Mouse (Mus musculus) intestine, postnatal 0 days (tissue): ENCODE results near the gene Srrd. TPM values are rescaled to one million over a fixed set of nuclear protein-coding genes. Genes with fewer than 3 reads are reported as not detected.

Experiments used
- ATAC-seq: fragments of 200-750 bp; cut with Nextera tagmentation; 2 replicates; pipeline ENCODE4 v1.8.0; 2017; ENCODE audit warnings: mild to moderate bottlenecking, moderate TSS enrichment, moderate library complexity
- H3K27ac ChIP-seq: fragments of 300-500 bp; sonication (generic); 2 replicates; pipeline ENCODE4 v1.5.1; 2014; ENCODE audit warnings: mild to moderate bottlenecking, low read depth, low read length, moderate library complexity
- H3K27me3 ChIP-seq: fragments of 300-500 bp; sonication (generic); replicated peaks from 2 replicates; pipeline ENCODE4 v1.6.1; 2014; ENCODE audit warnings: low read length, mixed read lengths; ENCODE audit not compliant: control insufficient read depth, insufficient read depth
- H3K36me3 ChIP-seq: fragments of 300-500 bp; sonication (generic); 2 replicates; pipeline ENCODE4 v1.6.1; 2014; ENCODE audit warnings: mild to moderate bottlenecking, moderate library complexity; ENCODE audit not compliant: control insufficient read depth, insufficient read depth
- H3K4me1 ChIP-seq: fragments of 300-500 bp; sonication (generic); replicated peaks from 2 replicates; pipeline ENCODE4 v1.6.1; 2014; ENCODE audit warnings: antibody characterized with exemption, low read length, mixed read lengths; ENCODE audit not compliant: control insufficient read depth, insufficient read depth
- H3K4me2 ChIP-seq: fragments of 300-500 bp; sonication (generic); replicated peaks from 2 replicates; pipeline ENCODE4 v1.6.1; 2014; ENCODE audit warnings: low read depth, mild to moderate bottlenecking, moderate library complexity
- H3K4me3 ChIP-seq: fragments of 300-500 bp; sonication (generic); 2 replicates; pipeline ENCODE4 v1.5.1; 2014; ENCODE audit warnings: low read depth, low read length
- H3K9ac ChIP-seq: fragments of 300-500 bp; sonication (generic); 2 replicates; pipeline ENCODE4 v1.6.1; 2014; ENCODE audit warnings: mild to moderate bottlenecking, low read depth, low read length
- H3K9me3 ChIP-seq: fragments of 300-500 bp; sonication (generic); 2 replicates; pipeline ENCODE4 v1.6.1; 2016; ENCODE audit warnings: mixed run types; ENCODE audit not compliant: control insufficient read depth
- CTCF ChIP-seq: sonication (generic); IDR thresholded peaks from 2 replicates; pipeline ENCODE4 v1.5.1; 2016; ENCODE audit warnings: low read depth, mild to moderate bottlenecking, control low read depth, antibody characterized with exemption, moderate library complexity
- WGBS: fragments of 180-500 bp; shearing (Covaris S2); extraction: QIAGEN DNeasy Blood & Tissue Kit; methylation state at CpG from one replicate; pipeline ENCODE4 v1.1.7; 2014; 5-methylcytosine and 5-hydroxymethylcytosine counted together
- polyA plus RNA-seq: library from polyadenylated mRNA; unstranded; fragments of >200 nt; fragmentation: Nextera tagmentation; extraction: Ambion mirVana; gene quantifications from 2 replicates; pipeline ENCODE4 v1.2.1, GENCODE M21; 2015

The Srrd gene
- polyA plus RNA-seq, 1 experiment from 2014 or later: 15.4 TPM

GRCm38 (mm10) chr5:112349169-112349568, 6.3 kb upstream of the Srrd start:
- TF ChIP-seq CTCF: no peak
- no peaks in the 10 kb centered on the region for H3K9me3 ChIP-seq
- no peaks in the 10 kb centered on the region for H3K27me3 ChIP-seq
- H3K4me1 ChIP-seq: no peaks in the 10 kb centered on the region
- peaks cover 66% of the 10 kb centered on the region for H3K36me3 ChIP-seq
- 84% methylated on average over 8 of the region's 8 CpGs for WGBS
- ATAC-seq: no peak
- H3K9ac ChIP-seq: no peak overlapping the region
- H3K4me3 ChIP-seq: no peak overlapping the region
- no peak overlapping the region for H3K27ac ChIP-seq
- H3K4me2 ChIP-seq: no peak overlapping the region

DNA sequence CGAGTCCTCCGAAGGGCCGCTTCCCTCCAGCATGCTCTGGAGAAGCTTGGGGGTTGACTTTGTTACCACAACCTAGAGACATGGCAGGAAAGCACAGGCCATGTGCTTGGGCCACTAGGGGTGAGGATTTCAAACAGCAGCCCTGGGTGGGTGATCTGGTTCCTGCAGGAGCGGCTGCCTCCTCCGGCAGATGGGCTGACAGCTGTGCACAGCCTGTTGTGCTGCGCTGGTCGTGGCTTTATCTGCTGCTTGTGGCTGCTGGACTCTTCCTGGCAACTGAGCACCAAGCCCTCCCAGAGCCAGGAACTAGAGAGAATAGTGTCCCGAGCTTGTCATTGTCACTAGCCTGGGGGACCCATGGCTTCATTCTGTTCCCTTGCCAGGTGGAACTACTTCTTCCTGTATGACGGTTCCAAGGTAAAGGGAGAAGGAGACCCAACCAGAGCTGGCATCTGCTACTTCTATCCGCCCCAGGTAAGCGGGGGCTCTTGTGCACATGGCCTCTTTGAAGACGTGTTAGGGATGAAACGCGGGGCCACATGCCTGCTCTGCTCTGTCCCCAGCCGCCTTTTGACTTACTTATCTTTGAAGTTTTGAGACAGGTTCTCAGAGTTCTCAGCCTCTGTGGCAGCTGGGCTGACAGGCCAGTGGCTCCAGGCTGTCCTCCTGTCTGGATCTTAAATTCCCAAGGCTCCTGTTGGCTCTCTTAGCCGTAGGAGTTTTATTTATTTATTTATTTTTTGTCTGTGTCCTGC, 3.5 kb upstream of the Srrd start:
- H3K36me3 ChIP-seq: peaks cover 49% of the 10 kb centered on the region
- H3K4me2 ChIP-seq: peak overlapping the region; percentile 51
- no peak overlapping the region for H3K9ac ChIP-seq
- H3K4me1 ChIP-seq: peaks cover 3% of the 10 kb centered on the region; the same call in 1 of the 2 replicates
- no peak for TF ChIP-seq CTCF
- H3K4me3 ChIP-seq: no peak overlapping the region; the same call in 1 of the 2 replicates
- 72% methylated on average over 16 of the region's 16 CpGs for WGBS
- H3K9me3 ChIP-seq: no peaks in the 10 kb centered on the region
- H3K27ac ChIP-seq: no peak overlapping the region
- H3K27me3 ChIP-seq: no peaks in the 10 kb centered on the region
- no peak for ATAC-seq

- 46% methylated on average over 6 of the region's 6 CpGs for WGBS
- H3K9ac ChIP-seq: no peak overlapping the region
- H3K4me1 ChIP-seq: peaks cover 3% of the 10 kb centered on the region; the same call in 1 of the 2 replicates
- no peaks in the 10 kb centered on the region for H3K27me3 ChIP-seq
- peak overlapping the region; percentile 88 for H3K27ac ChIP-seq
- peak; percentile 84 for ATAC-seq
- peaks cover 35% of the 10 kb centered on the region for H3K36me3 ChIP-seq
- H3K4me2 ChIP-seq: peak overlapping the region; percentile 77
- peak overlapping the region; percentile 4; the same call in 1 of the 2 replicates for H3K4me3 ChIP-seq
- no peak for TF ChIP-seq CTCF
- H3K9me3 ChIP-seq: no peaks in the 10 kb centered on the region
Measured at GRCm38 (mm10) chr5:112344092-112344960, 1.5 kb upstream of the Srrd start.

DNA sequence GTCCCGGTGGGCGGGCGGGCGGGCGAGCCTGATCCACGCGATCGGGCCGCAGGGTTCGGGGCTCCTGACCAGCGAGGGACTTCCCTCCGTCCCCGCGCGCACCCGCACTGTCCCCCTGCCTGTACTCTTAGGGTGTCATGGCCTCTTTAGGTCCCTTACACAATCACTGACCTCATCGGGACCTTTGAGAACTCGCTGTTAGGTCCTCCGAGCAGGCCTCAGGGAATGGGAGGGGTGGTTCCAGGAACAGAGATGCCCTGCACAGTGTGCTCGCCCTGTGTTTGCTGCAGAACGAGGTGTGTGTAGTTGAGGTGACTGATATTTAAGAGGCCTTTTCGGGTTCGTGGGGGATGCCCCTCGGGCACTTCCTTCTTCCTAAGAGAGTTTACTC, 360 bp upstream of the Srrd start:
- Histone ChIP-seq H3K27me3 (no peaks in the 10 kb centered on the region), H3K4me3 (peak overlapping the region; percentile 78), H3K9ac (peak overlapping the region; percentile 76), H3K27ac (peak overlapping the region; percentile 88), H3K36me3 (peaks cover 32% of the 10 kb centered on the region), H3K9me3 (no peaks in the 10 kb centered on the region), H3K4me2 (peak overlapping the region; percentile 77), H3K4me1 (peaks cover 3% of the 10 kb centered on the region; the same call in 1 of the 2 replicates)
- peak; percentile 70 for ATAC-seq
- under 1% methylated on average over 24 of the region's 24 CpGs for WGBS
- TF ChIP-seq CTCF: no peak

DNA sequence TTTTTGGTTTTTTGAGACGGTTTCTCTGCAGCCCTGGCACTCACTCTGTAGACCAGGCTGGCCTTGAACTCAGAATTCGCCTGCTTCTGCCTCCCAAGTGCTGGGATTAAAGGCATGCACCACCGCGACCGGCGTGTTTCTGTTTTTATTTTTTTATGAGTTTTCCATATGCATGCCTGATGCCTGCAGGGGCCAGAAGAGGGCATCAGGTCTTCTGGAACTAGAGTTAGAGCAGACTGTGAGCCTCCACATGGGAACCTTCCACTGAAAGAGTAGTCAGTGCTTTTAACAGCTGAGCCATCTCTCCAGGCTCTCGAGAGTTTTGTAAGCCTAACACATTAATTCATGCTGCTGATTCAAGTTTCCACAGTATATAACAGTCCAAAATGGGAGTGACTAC, 3.6 kb downstream of the Srrd start:
- H3K36me3 ChIP-seq: peaks cover 52% of the 10 kb centered on the region
- H3K4me1 ChIP-seq: peaks cover 3% of the 10 kb centered on the region; the same call in 1 of the 2 replicates
- WGBS: 55% methylated on average over 7 of the region's 7 CpGs

DNA sequence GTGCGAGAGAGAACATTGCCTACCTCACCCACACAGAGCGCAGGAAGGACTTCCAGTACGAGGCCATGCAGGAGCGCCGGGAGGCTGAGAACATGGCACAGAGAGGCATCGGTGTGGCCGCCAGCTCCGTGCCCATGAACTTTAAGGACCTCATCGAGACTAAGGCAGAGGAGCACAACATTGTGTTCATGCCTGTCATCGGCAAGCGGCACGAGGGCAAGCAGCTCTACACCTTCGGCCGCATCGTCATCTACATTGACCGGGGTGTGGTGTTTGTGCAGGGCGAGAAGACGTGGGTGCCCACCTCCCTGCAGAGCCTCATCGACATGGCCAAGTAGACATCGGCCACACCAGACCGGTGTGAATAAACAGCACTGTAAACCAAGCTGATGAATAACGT, 5.8 kb downstream of the Srrd start:
- Histone ChIP-seq H3K27ac (no peak overlapping the region), H3K4me2 (no peak overlapping the region), H3K9me3 (no peaks in the 10 kb centered on the region), H3K36me3 (peaks cover 74% of the 10 kb centered on the region), H3K9ac (no peak overlapping the region), H3K4me1 (no peaks in the 10 kb centered on the region), H3K27me3 (no peaks in the 10 kb centered on the region), H3K4me3 (no peak overlapping the region)
- 92% methylated on average over 22 of the region's 22 CpGs for WGBS
- no peak for ATAC-seq
- no peak for TF ChIP-seq CTCF

More for the DNA sequence above, 3.6 kb downstream of the Srrd start:
- H3K4me2 ChIP-seq: no peak overlapping the region
- H3K9me3 ChIP-seq: no peaks in the 10 kb centered on the region
- no peak overlapping the region for H3K4me3 ChIP-seq
- ATAC-seq: no peak
- peak; percentile 46 for TF ChIP-seq CTCF
- no peak overlapping the region for H3K27ac ChIP-seq
- H3K27me3 ChIP-seq: no peaks in the 10 kb centered on the region
- H3K9ac ChIP-seq: no peak overlapping the region
